ENCODE assay signal across 8 mouse cellular contexts in the genomic region with DNA sequence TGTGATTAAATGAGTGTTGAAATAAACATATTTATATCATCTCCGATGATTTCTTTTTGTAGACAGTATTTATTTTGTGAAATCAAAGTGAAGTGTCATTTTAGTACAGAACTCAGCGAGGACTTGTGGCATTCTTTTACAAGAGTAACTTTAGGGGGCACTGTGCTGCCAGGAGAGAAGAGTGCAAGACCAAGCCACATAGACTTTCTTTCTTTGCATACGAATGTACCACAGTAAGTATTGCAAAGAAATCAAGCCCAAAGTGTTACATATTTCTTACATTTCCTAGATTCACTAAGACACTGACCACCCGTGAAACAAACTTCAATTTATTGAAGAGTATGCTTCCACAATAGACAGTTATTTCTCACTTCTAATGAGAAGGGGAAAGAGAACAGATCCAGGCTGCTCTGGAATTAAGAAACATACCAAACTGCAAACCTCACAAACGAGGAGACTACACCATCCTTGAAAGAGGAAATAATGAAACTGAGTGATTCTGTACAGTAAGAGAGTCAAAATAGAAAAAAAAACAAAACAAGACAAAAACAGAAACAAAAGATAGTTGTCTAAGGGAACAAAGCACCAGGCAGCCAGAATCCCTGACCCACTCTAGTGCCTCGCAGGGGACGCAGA.
DNase-seq lines count a peak whose midpoint lies in the region; ATAC-seq and TF ChIP-seq lines count a peak whose summit lies in the region.

No protein-coding gene starts in this region.

- H3K9ac ChIP-seq in lung, embryonic 14.5 days, result no peak overlapping the region
- no peak overlapping the region for H3K9ac ChIP-seq in stomach, embryonic 16.5 days (ENCODE audit: low read length)

- no peak overlapping the region for H3K27ac ChIP-seq in lung, embryonic 14.5 days (ENCODE audit: low read depth)
- H3K27ac ChIP-seq in stomach, embryonic 16.5 days (ENCODE audit: low read length), result no peak overlapping the region

- DNase-seq in cerebellum, postnatal 10 days, result peak; percentile 35 to 41
- DNase-seq in cerebellum, postnatal 4 days (ENCODE audit: low spot score in 2 of 2), result no peak
- DNase-seq in lung, embryonic 14.5 days, result peak; percentile 80
- DNase-seq in lung, postnatal 4 days, result no peak
- peak; percentile 10 to 26 for DNase-seq in kidney, postnatal 4 days
- no peak for DNase-seq in lung, postnatal 25 days (ENCODE audit: low spot score)
- DNase-seq in adrenal gland, adult 2 months, result no peak

- no peaks in the 10 kb centered on the region for H3K36me3 ChIP-seq in lung, embryonic 14.5 days (ENCODE audit: insufficient read depth)
- H3K36me3 ChIP-seq in stomach, embryonic 16.5 days (ENCODE audit: control insufficient read depth, insufficient read depth, low read length), result no peaks in the 10 kb centered on the region

- ATAC-seq in lung, embryonic 14.5 days (ENCODE audit: insufficient read depth), result peak; percentile 62; the same call in 1 of the 2 replicates
- no peak for ATAC-seq in stomach, embryonic 16.5 days (ENCODE audit: insufficient read depth, low FRiP score)

- no peaks in the 10 kb centered on the region for H3K4me1 ChIP-seq in lung, embryonic 14.5 days (ENCODE audit: insufficient read depth)
- no peaks in the 10 kb centered on the region for H3K4me1 ChIP-seq in stomach, embryonic 16.5 days (ENCODE audit: control insufficient read depth, insufficient read depth, low read length)

- H3K4me3 ChIP-seq in lung, embryonic 14.5 days (ENCODE audit: low read depth, low read length), result no peak overlapping the region
- no peak overlapping the region for H3K4me3 ChIP-seq in stomach, embryonic 16.5 days (replicated peaks; ENCODE audit: low read length)

- 23% methylated on average over 7 of the region's 7 CpGs for WGBS in lung, embryonic 14.5 days
- WGBS in stomach, embryonic 16.5 days, result 34% methylated on average over 7 of the region's 7 CpGs

- H3K9me3 ChIP-seq in lung, embryonic 14.5 days (ENCODE audit: low read depth, low read length), result no peaks in the 10 kb centered on the region
- no peaks in the 10 kb centered on the region for H3K9me3 ChIP-seq in stomach, embryonic 16.5 days (replicated peaks; ENCODE audit: control insufficient read depth, low read length)

- peak; percentile 61 for TF ChIP-seq CTCF in lung, embryonic 14.5 days (IDR thresholded peaks at IDR 0.05; ENCODE audit: low read depth)

- H3K4me2 ChIP-seq in lung, embryonic 14.5 days, result no peak overlapping the region
- 0 out of 2 replicates have a peak overlapping the region, but pooled peaks have one; percentile 15 for H3K4me2 ChIP-seq in stomach, embryonic 16.5 days (ENCODE audit: low read depth, low read length)

- H3K27me3 ChIP-seq in lung, embryonic 14.5 days (ENCODE audit: insufficient read depth, low read length), result no peaks in the 10 kb centered on the region
- H3K27me3 ChIP-seq in stomach, embryonic 16.5 days (ENCODE audit: control insufficient read depth, insufficient read depth, low read length), result no peaks in the 10 kb centered on the region

Comparison
In these comparisons a context has a peak if more than half of its experiments do, and no peak if none do; other contexts are left out.
1. DNase-seq: peak in cerebellum, postnatal 10 days (2 of 2), lung, embryonic 14.5 days (single experiment) and kidney, postnatal 4 days (2 of 2); none in cerebellum, postnatal 4 days (0 of 2), lung, postnatal 4 days (0 of 2), lung, postnatal 25 days (single experiment) and adrenal gland, adult 2 months (single experiment).